Mouse (Mus musculus) bone marrow, adult 2 months (tissue): ENCODE measurements at regions not wholly inside any gene's neighbourhood (a gene's known extent, or its start where the extent isn't known, plus 50 kb on each side); places are given as distances from the start of the nearest gene placed in this dataset.

Experiments
- CTCF ChIP-seq: fragments of 200-500 bp; IDR thresholded peaks from 2 replicates; pipeline ENCODE4 v1.5.1; 2011; ENCODE audit warnings: low read length, control low read depth; ENCODE audit not compliant: control insufficient read depth, insufficient read depth
- POLR2A ChIP-seq: fragments of 200-500 bp; IDR thresholded peaks from 2 replicates; pipeline ENCODE4 v1.6.1; 2011; ENCODE audit warnings: low read depth, mild to moderate bottlenecking, control low read depth, low read length, borderline replicate concordance; ENCODE audit not compliant: control insufficient read depth

GRCm38 (mm10) chr7:68480336-68480735, 206.7 kb downstream of the Fam169b start:
- TF ChIP-seq POLR2A (no peak), CTCF (no peak)
